Mouse (Mus musculus): ENCODE measurements at regions not wholly inside any gene's neighbourhood (a gene's known extent, or its start where the extent isn't known, plus 50 kb on each side); places are given as distances from the start of the nearest gene placed in this dataset.

- ATAC-seq (no peak), DNase-seq (ENCODE audit: low read depth, low spot score) (no peak)
- no peaks in the 10 kb centered on the region for H3K27me3 ChIP-seq
- ChIA-PET POLR2A (interaction anchor here (1.2 kb wide), 1 partner anchor 9 kb away, joined by 3 read pairs; no protein-coding TSS in a partner anchor), CTCF (no interaction called here)
- TF ChIP-seq CTCF (IDR thresholded peaks at IDR 0.05): no peak
- in situ Hi-C loops (cut with MboI; ENCODE audit: low pct_unique_long_range_greater_than_20kb): no loop called here
These were observed 473.8 kb downstream of the Irx1 start for GRCm38 (mm10) chr13:71489773-71490172.

- DNase-seq (ENCODE audit: low read depth, low spot score): no peak
- ATAC-seq: no peak
- TF ChIP-seq CTCF (IDR thresholded peaks at IDR 0.05): no peak
- in situ Hi-C loops (cut with MboI; ENCODE audit: low pct_unique_long_range_greater_than_20kb): no loop called here
- ChIA-PET CTCF (no interaction called here), POLR2A (no interaction called here)
- H3K27me3 ChIP-seq: no peaks in the 10 kb centered on the region
These were observed 482.3 kb downstream of the Irx1 start for GRCm38 (mm10) chr13:71481205-71481604.

- no peaks in the 10 kb centered on the region for H3K27me3 ChIP-seq
- in situ Hi-C loops (cut with MboI; ENCODE audit: low pct_unique_long_range_greater_than_20kb): loop anchor here (5.0 to 10.0 kb wide), 2 partner anchors 193 to 1161 kb away; no protein-coding TSS in a partner anchor
- ChIA-PET POLR2A (no interaction called here), CTCF (interaction anchor here (1.0 kb wide), 1 partner anchor 256 kb away, joined by 3 read pairs; no protein-coding TSS in a partner anchor)
- TF ChIP-seq CTCF (IDR thresholded peaks at IDR 0.05): no peak
- DNase-seq (ENCODE audit: low read depth, low spot score) (no peak), ATAC-seq (no peak)
These were observed 502.0 kb downstream of the Irx1 start for GRCm38 (mm10) chr13:71461552-71461951.

- CTCF ChIA-PET: no interaction called here
- DNase-seq (ENCODE audit: low read depth, low spot score) (no peak), ATAC-seq (no peak)
- POLR2A ChIA-PET: interaction anchor here (0.6 kb wide), 1 partner anchor 357 kb away, joined by 3 read pairs; no protein-coding TSS in a partner anchor
- no peak for TF ChIP-seq CTCF (IDR thresholded peaks at IDR 0.05)
- H3K27me3 ChIP-seq: no peaks in the 10 kb centered on the region
- in situ Hi-C loops (cut with MboI; ENCODE audit: low pct_unique_long_range_greater_than_20kb): loop anchor here (5.0 to 10.0 kb wide), 2 partner anchors 194 to 1162 kb away; no protein-coding TSS in a partner anchor
These were observed 502.9 kb downstream of the Irx1 start for GRCm38 (mm10) chr13:71460607-71461006.

- DNase-seq (ENCODE audit: low read depth, low spot score): no peak
- ChIA-PET POLR2A (no interaction called here), CTCF (no interaction called here)
- H3K27me3 ChIP-seq: no peaks in the 10 kb centered on the region
- no peak for TF ChIP-seq CTCF (IDR thresholded peaks at IDR 0.05)
- in situ Hi-C loops (cut with MboI; ENCODE audit: low pct_unique_long_range_greater_than_20kb): loop anchor here (5.0 to 10.0 kb wide), 2 partner anchors 195 to 1162 kb away; no protein-coding TSS in a partner anchor
- ATAC-seq: no peak
These were observed 503.4 kb downstream of the Irx1 start for GRCm38 (mm10) chr13:71460097-71460496.

GRCm38 (mm10) chr13:71459022-71459536, 504.4 kb downstream of the Irx1 start:
- TF ChIP-seq CTCF (IDR thresholded peaks at IDR 0.05): no peak
- ChIA-PET CTCF (interaction anchor here (0.9 to 1.6 kb wide), 3 partner anchors 463 to 494 kb away, joined by 3 to 4 read pairs (median 3); no protein-coding TSS in a partner anchor), POLR2A (no interaction called here)
- no peaks in the 10 kb centered on the region for H3K27me3 ChIP-seq
- DNase-seq (ENCODE audit: low read depth, low spot score) (no peak), ATAC-seq (no peak)
- in situ Hi-C loops (cut with MboI; ENCODE audit: low pct_unique_long_range_greater_than_20kb): loop anchor here (5.0 to 10.0 kb wide), 3 partner anchors 354 to 498 kb away; no protein-coding TSS in a partner anchor

- CTCF ChIA-PET: interaction anchor here (0.9 to 1.6 kb wide), 7 partner anchors 210 to 1169 kb away, joined by 3 to 4 read pairs (median 3); no protein-coding TSS in a partner anchor
- in situ Hi-C loops (cut with MboI; ENCODE audit: low pct_unique_long_range_greater_than_20kb): loop anchor here (5.0 to 10.0 kb wide), 3 partner anchors 353 to 499 kb away; no protein-coding TSS in a partner anchor
- peak; percentile 99 for TF ChIP-seq CTCF (IDR thresholded peaks at IDR 0.05)
- DNase-seq (ENCODE audit: low read depth, low spot score) (no peak), ATAC-seq (peak; percentile 65)
- H3K27me3 ChIP-seq: no peaks in the 10 kb centered on the region
- POLR2A ChIA-PET: no interaction called here
These were observed 505.2 kb downstream of the Irx1 start for GRCm38 (mm10) chr13:71458061-71458935.

GRCm38 (mm10) chr13:71457550-71457949, 506.0 kb downstream of the Irx1 start:
- no peak for TF ChIP-seq CTCF (IDR thresholded peaks at IDR 0.05)
- DNase-seq (ENCODE audit: low read depth, low spot score) (no peak), ATAC-seq (no peak)
- CTCF ChIA-PET: interaction anchor here (1.0 to 1.4 kb wide), 5 partner anchors 209 to 1170 kb away, joined by 3 to 4 read pairs (median 3); no protein-coding TSS in a partner anchor
- POLR2A ChIA-PET: no interaction called here
- in situ Hi-C loops (cut with MboI; ENCODE audit: low pct_unique_long_range_greater_than_20kb): loop anchor here (5.0 to 10.0 kb wide), 3 partner anchors 353 to 500 kb away; no protein-coding TSS in a partner anchor
- no peaks in the 10 kb centered on the region for H3K27me3 ChIP-seq

- H3K27me3 ChIP-seq: no peaks in the 10 kb centered on the region
- DNase-seq (ENCODE audit: low read depth, low spot score) (no peak), ATAC-seq (no peak)
- ChIA-PET POLR2A (no interaction called here), CTCF (interaction anchor here (0.8 kb wide), 1 partner anchor 301 kb away, joined by 3 read pairs; no protein-coding TSS in a partner anchor)
- in situ Hi-C loops (cut with MboI; ENCODE audit: low pct_unique_long_range_greater_than_20kb): loop anchor here (5.0 to 10.0 kb wide), 2 partner anchors 200 to 347 kb away; no protein-coding TSS in a partner anchor
- TF ChIP-seq CTCF (IDR thresholded peaks at IDR 0.05): no peak
These were observed 511.3 kb downstream of the Irx1 start for GRCm38 (mm10) chr13:71452258-71452657.

- ATAC-seq (peak; percentile 97), DNase-seq (ENCODE audit: low read depth, low spot score) (peak; percentile 28)
- in situ Hi-C loops (cut with MboI; ENCODE audit: low pct_unique_long_range_greater_than_20kb): no loop called here
- no peak for TF ChIP-seq CTCF (IDR thresholded peaks at IDR 0.05)
- ChIA-PET POLR2A (no interaction called here), CTCF (no interaction called here)
- no peaks in the 10 kb centered on the region for H3K27me3 ChIP-seq
These were observed 525.9 kb downstream of the Irx1 start for GRCm38 (mm10) chr13:71437601-71438099.

Data from Patski (cell line).